Mouse (Mus musculus) neural tube, embryonic 15.5 days (tissue): Measurements from ENCODE around the gene Lyzl4. TPM values are rescaled to one million over a fixed set of nuclear protein-coding genes. Genes with fewer than 3 reads are reported as not detected.

Source experiments
- polyA plus RNA-seq: library from polyadenylated mRNA; unstranded; fragments of >200 nt; fragmentation: Nextera tagmentation; extraction: Ambion mirVana; gene quantifications from 2 replicates; pipeline ENCODE4 v1.2.1, GENCODE M21; 2015

Gene Lyzl4
- polyA plus RNA-seq, 1 experiment from 2014 or later, result not detected

Other genes with a start within 250 kb of the Lyzl4 start
- 102 and 127 TPM in 2 replicates for gene Cck, start 146.4 kb downstream of the Lyzl4 start, polyA plus RNA-seq
- 0.38 and 1.1 TPM in 2 replicates for gene Vipr1, start 620 bp upstream of the Lyzl4 start, polyA plus RNA-seq
- 20.0 and 21.3 TPM in 2 replicates for gene Sec22c, start 63.4 kb upstream of the Lyzl4 start, polyA plus RNA-seq
- 182 and 206 TPM in 2 replicates for gene Ss18l2, start 68.2 kb upstream of the Lyzl4 start, polyA plus RNA-seq
- gene Nktr, start 77.1 kb upstream of the Lyzl4 start, polyA plus RNA-seq, result 51.5 and 52.8 TPM in 2 replicates
- gene Zfp651, start 117.2 kb upstream of the Lyzl4 start, polyA plus RNA-seq, result 27.9 and 36.3 TPM in 2 replicates
- gene Klhl40, start 135.5 kb upstream of the Lyzl4 start, polyA plus RNA-seq, result 2.7 and 3.6 TPM in 2 replicates
- 0.38 and 0.64 TPM in 2 replicates for gene Hhatl, start 150.4 kb upstream of the Lyzl4 start, polyA plus RNA-seq
- gene Ccdc13, start 197.4 kb upstream of the Lyzl4 start, polyA plus RNA-seq, result 2.1 and 4.0 TPM in 2 replicates
- gene Higd1a, start 216.3 kb upstream of the Lyzl4 start, polyA plus RNA-seq, result 149 and 169 TPM in 2 replicates